Mouse (Mus musculus) limb, embryonic 11.5 days (tissue): ENCODE measurements around the gene Lgals7. TPM values are rescaled to one million over a fixed set of nuclear protein-coding genes. Genes with fewer than 3 reads are reported as not detected.
"Not testable (repeated sequence)": the region's sequence is repeated elsewhere in the genome, so short reads cannot be mapped to it uniquely, and the experiment has no call there.

Experiments used
- ATAC-seq: fragments of 200-750 bp; cut with Nextera tagmentation; 2 replicates; pipeline ENCODE4 v1.8.0; 2017; ENCODE audit warnings: low read depth; ENCODE audit not compliant: insufficient number of reproducible peaks, low FRiP score, low TSS enrichment
- DNase-seq: peaks from one replicate; pipeline ENCODE4 v3.0.0-alpha.2; 2015; ENCODE audit warnings: low spot score
- H3K27ac ChIP-seq: fragments of 300-500 bp; sonication (generic); replicated peaks from 2 replicates; pipeline ENCODE4 v1.5.1; 2014; ENCODE audit warnings: low read depth, mild to moderate bottlenecking, low read length
- H3K27me3 ChIP-seq: fragments of 300-500 bp; sonication (generic); 2 replicates; pipeline ENCODE4 v1.6.1; 2014; ENCODE audit warnings: mild to moderate bottlenecking, low read length, mixed read lengths; ENCODE audit not compliant: control insufficient read depth, insufficient read depth
- H3K36me3 ChIP-seq: fragments of 300-500 bp; sonication (generic); 2 replicates; pipeline ENCODE4 v1.6.1; 2014; ENCODE audit warnings: mild to moderate bottlenecking, low read length, moderate library complexity, mixed read lengths; ENCODE audit not compliant: control insufficient read depth, insufficient read depth
- H3K4me1 ChIP-seq: fragments of 300-500 bp; sonication (generic); 2 replicates; pipeline ENCODE4 v1.6.1; 2014; ENCODE audit warnings: low read length, mixed read lengths; ENCODE audit not compliant: control insufficient read depth, insufficient read depth
- H3K4me2 ChIP-seq: fragments of 300-500 bp; sonication (generic); 2 replicates; pipeline ENCODE4 v1.6.1; 2014; ENCODE audit warnings: low read depth, mild to moderate bottlenecking, moderate library complexity; ENCODE audit not compliant: severe bottlenecking
- H3K4me3 ChIP-seq: fragments of 300-500 bp; sonication (generic); 2 replicates; pipeline ENCODE4 v1.5.1; 2014; ENCODE audit warnings: low read depth, low read length
- H3K9ac ChIP-seq: fragments of 300-500 bp; sonication (generic); 2 replicates; pipeline ENCODE4 v1.6.1; 2014; ENCODE audit warnings: mild to moderate bottlenecking, low read length
- H3K9me3 ChIP-seq: fragments of 300-500 bp; sonication (generic); 2 replicates; pipeline ENCODE4 v1.6.1; 2016; ENCODE audit warnings: low read length; ENCODE audit not compliant: control insufficient read depth
- WGBS: fragments of 180-500 bp; shearing (Covaris S2); extraction: QIAGEN DNeasy Blood & Tissue Kit; methylation state at CpG from one replicate; pipeline ENCODE4 v1.1.7; 2014; 5-methylcytosine and 5-hydroxymethylcytosine counted together
- polyA plus RNA-seq: library from polyadenylated mRNA; unstranded; fragments of >200 nt; fragmentation: Nextera tagmentation; extraction: Ambion mirVana; gene quantifications from 2 replicates; pipeline ENCODE4 v1.2.1, GENCODE M21; 2014

Lgals7 gene
- polyA plus RNA-seq, 1 experiment from 2014 or later, result 2.6 TPM

DNA sequence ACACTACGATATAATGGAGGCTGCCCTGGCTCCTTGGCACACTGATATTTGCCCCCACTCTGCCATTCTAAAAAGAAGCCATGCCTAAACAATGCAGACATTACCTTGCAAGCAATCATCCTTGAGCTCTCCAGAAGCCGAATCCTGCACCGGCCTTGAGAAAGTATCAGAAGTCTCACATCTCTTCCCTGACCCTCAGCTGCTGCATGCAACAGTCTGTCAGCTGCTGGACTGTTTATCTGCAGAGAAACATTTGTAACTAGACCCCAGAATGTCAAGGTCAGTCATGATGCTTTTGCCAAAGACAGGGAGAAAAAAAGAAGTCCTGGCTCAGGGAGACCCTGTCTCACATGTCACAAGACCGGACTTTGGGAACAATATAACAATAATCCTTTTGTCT lies 12.4 kb downstream of the Lgals7 start:
- 89% methylated on average over 4 of the region's 4 CpGs for WGBS
- no peaks in the 10 kb centered on the region for H3K36me3 ChIP-seq
- DNase-seq (no peak), ATAC-seq (no peak)
- H3K9ac ChIP-seq, result no peak overlapping the region
- no peaks in the 10 kb centered on the region for H3K9me3 ChIP-seq
- H3K4me2 ChIP-seq, result no peak overlapping the region
- no peaks in the 10 kb centered on the region for H3K27me3 ChIP-seq
- H3K4me3 ChIP-seq, result no peak overlapping the region
- no peak overlapping the region for H3K27ac ChIP-seq
- no peaks in the 10 kb centered on the region for H3K4me1 ChIP-seq

- H3K36me3 ChIP-seq, result no peaks in the 10 kb centered on the region
- H3K9me3 ChIP-seq, result no peaks in the 10 kb centered on the region
- H3K4me2 ChIP-seq, result no peak overlapping the region
- H3K4me3 ChIP-seq, result no peak overlapping the region
- H3K4me1 ChIP-seq, result no peaks in the 10 kb centered on the region
- no peak overlapping the region for H3K9ac ChIP-seq
- ATAC-seq (no peak), DNase-seq (no peak)
- H3K27me3 ChIP-seq, result no peaks in the 10 kb centered on the region
- H3K27ac ChIP-seq, result no peak overlapping the region
- 85% methylated on average over 7 of the region's 7 CpGs for WGBS
Measured at GRCm38 (mm10) chr7:28877155-28877554, 13.5 kb downstream of the Lgals7 start.

DNA sequence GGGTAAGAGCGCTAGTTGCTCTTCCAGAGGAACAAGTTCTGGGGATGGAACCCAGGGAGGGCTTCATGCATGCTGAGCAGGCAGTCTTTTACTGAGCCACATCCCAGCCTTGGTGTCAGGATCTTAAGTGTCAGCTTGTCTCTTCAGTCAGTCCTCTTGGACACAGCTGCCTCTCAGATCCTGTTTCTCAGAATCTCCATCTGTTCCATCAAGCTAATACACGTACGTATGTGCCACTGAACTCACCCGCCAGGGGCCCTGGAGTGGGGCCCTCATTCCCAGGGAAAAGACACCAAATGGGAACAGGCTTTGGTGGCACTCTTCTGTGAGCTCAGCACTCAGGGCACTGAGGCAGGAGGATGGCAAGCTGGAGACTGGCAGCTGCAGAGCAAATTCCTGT lies 14.2 kb downstream of the Lgals7 start:
- ATAC-seq (no peak), DNase-seq (no peak)
- Histone ChIP-seq H3K4me1 (no peaks in the 10 kb centered on the region), H3K4me3 (no peak overlapping the region), H3K9ac (no peak overlapping the region), H3K36me3 (no peaks in the 10 kb centered on the region), H3K27me3 (no peaks in the 10 kb centered on the region), H3K9me3 (no peaks in the 10 kb centered on the region), H3K27ac (no peak overlapping the region), H3K4me2 (no peak overlapping the region)
- whole genome bisulfite sequencing, result 85% methylated on average over 4 of the region's 4 CpGs

GRCm38 (mm10) chr7:28879606-28880005 lies 16.0 kb downstream of the Lgals7 start:
- Histone ChIP-seq H3K36me3 (no peaks in the 10 kb centered on the region), H3K4me2 (no peak overlapping the region), H3K9me3 (no peaks in the 10 kb centered on the region), H3K27me3 (no peaks in the 10 kb centered on the region), H3K4me1 (no peaks in the 10 kb centered on the region), H3K4me3 (no peak overlapping the region), H3K9ac (no peak overlapping the region), H3K27ac (no peak overlapping the region)
- ATAC-seq (no peak), DNase-seq (no peak)
- 79% methylated on average over 7 of the region's 7 CpGs for WGBS

- Histone ChIP-seq H3K9ac (no peak overlapping the region), H3K9me3 (no peaks in the 10 kb centered on the region), H3K4me3 (no peak overlapping the region), H3K4me2 (no peak overlapping the region), H3K27ac (no peak overlapping the region), H3K4me1 (no peaks in the 10 kb centered on the region), H3K27me3 (no peaks in the 10 kb centered on the region), H3K36me3 (no peaks in the 10 kb centered on the region)
- WGBS, result 82% methylated on average over 10 of the region's 10 CpGs
- no peak for ATAC-seq
- DNase-seq, result no peak
Measured at GRCm38 (mm10) chr7:28880554-28880953, 16.9 kb downstream of the Lgals7 start.

GRCm38 (mm10) chr7:28881199-28881598 lies 17.5 kb downstream of the Lgals7 start, which contains the start of gene Capn12:
Gene Capn12 (plus strand): TSS chr7:28881422.
- no peak within 1 kb of the TSS for H3K27ac ChIP-seq
- DNase-seq (no peak), ATAC-seq (no peak)
- H3K9me3 ChIP-seq, result no peaks in the 10 kb centered on the region
- H3K4me2 ChIP-seq, result no peak within 1 kb of the TSS
- H3K27me3 ChIP-seq, result no peaks in the 10 kb centered on the region
- no peak within 1 kb of the TSS for H3K9ac ChIP-seq
- H3K4me3 ChIP-seq, result no peak within 1 kb of the TSS
- WGBS, result 29% methylated on average over 13 of the region's 13 CpGs
- H3K4me1 ChIP-seq, result no peaks in the 10 kb centered on the region
- no peaks in the 10 kb centered on the region for H3K36me3 ChIP-seq

GRCm38 (mm10) chr7:28883039-28883438 lies 19.4 kb downstream of the Lgals7 start:
- ATAC-seq (no peak), DNase-seq (no peak)
- WGBS, result 83% methylated on average over 11 of the region's 11 CpGs
- H3K4me1 ChIP-seq, result no peaks in the 10 kb centered on the region
- no peaks in the 10 kb centered on the region for H3K36me3 ChIP-seq
- no peak overlapping the region for H3K9ac ChIP-seq
- no peak overlapping the region for H3K4me3 ChIP-seq
- no peak overlapping the region for H3K4me2 ChIP-seq
- H3K27ac ChIP-seq, result no peak overlapping the region
- peaks cover 9% of the 10 kb centered on the region for H3K27me3 ChIP-seq
- H3K9me3 ChIP-seq, result no peaks in the 10 kb centered on the region

DNA sequence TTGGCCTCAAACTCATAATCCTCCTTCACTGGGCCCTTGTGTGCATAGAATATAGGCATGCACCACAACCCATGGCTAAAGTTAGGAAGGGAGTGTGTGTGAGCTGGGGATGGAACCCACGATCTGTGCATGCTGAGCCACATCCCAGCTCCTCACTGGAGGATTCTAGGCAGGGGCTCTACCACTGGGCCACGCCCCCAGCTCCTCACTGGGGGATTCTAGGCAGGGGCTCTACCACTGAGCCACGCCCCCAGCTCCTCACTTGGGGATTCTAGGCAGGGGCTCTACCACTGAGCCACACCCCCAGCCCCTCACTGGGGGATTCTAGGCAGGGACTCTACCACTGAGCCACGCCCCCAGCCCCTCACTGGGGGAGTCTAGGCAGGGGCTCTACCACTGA lies 20.1 kb downstream of the Lgals7 start:
- H3K27me3 ChIP-seq, result peaks cover 15% of the 10 kb centered on the region
- not testable (repeated sequence) for H3K4me1 ChIP-seq, DNase-seq, H3K4me3 ChIP-seq, H3K27ac ChIP-seq, H3K4me2 ChIP-seq, H3K9ac ChIP-seq, H3K9me3 ChIP-seq, ATAC-seq, H3K36me3 ChIP-seq
- 95% methylated on average over 3 of the region's 4 CpGs for WGBS

DNA sequence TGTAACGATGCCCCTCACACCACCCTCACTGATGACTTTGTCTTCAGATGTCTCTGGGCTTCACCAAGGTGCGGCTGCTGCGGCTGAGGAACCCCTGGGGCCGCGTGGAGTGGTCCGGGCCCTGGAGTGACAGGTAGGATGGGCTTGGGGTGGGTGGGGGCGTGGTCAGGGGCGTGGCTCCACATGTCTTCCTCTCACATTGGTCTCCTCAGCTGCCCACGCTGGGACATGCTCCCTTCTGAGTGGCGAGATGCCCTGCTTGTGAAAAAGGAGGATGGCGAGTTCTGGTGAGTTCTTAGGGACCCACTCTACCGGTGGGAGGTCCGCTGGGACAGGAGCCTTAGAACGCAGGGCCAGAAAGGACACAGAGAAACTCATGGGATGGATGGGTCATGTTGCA lies 22.8 kb downstream of the Lgals7 start:
- Histone ChIP-seq H3K27me3 (peaks cover 28% of the 10 kb centered on the region), H3K4me1 (no peaks in the 10 kb centered on the region), H3K9ac (no peak overlapping the region), H3K36me3 (no peaks in the 10 kb centered on the region; the same call in 1 of the 2 replicates), H3K9me3 (no peaks in the 10 kb centered on the region), H3K4me3 (no peak overlapping the region), H3K4me2 (no peak overlapping the region), H3K27ac (no peak overlapping the region)
- DNase-seq (no peak), ATAC-seq (no peak)
- WGBS, result 18% methylated on average over 14 of the region's 14 CpGs
